Mouse (Mus musculus) ES-E14 (cell line): ENCODE measurements at regions not wholly inside any gene's neighbourhood (a gene's known extent, or its start where the extent isn't known, plus 50 kb on each side); places are given as distances from the start of the nearest gene placed in this dataset.

Experiments
- CHD2 ChIP-seq: IDR thresholded peaks from 2 replicates; pipeline ENCODE4 v1.6.1; 2014; ENCODE audit warnings: mild to moderate bottlenecking, low read depth, low read length, inconsistent platforms
- HCFC1 ChIP-seq: IDR thresholded peaks from 2 replicates; pipeline ENCODE4 v1.6.1; 2012; ENCODE audit warnings: low read length, inconsistent platforms, borderline replicate concordance; ENCODE audit not compliant: insufficient read depth
- MAFK ChIP-seq: IDR thresholded peaks from 2 replicates; pipeline ENCODE4 v1.6.1; 2014; ENCODE audit warnings: mild to moderate bottlenecking, low read depth, low read length, inconsistent platforms; ENCODE audit not compliant: insufficient read depth
- ZNF384 ChIP-seq: IDR thresholded peaks from 2 replicates; pipeline ENCODE4 v1.6.1; 2012; ENCODE audit warnings: low read depth, low read length, inconsistent platforms

DNA sequence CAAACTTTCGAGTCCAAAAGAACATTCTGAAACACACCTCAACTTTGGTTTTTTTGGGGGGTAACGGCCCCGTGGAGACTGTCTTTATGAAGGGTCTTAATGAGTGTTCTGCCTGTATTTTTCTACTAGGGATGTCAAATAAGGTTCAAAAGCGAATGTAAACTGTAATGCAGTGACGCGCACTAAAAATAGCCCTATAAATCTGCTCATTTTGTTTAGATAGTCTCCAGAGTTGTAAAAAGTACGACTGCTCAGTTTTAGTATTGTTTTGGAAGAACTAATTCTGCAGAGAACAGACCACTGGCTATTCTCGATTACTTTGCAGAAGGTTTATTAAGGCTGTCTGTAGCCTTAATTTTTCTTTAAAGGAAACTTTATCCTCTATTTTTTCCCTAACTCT is 68.6 kb upstream of the BC052040 start:
- TF ChIP-seq MAFK (no peak), ZNF384 (no peak), HCFC1 (no peak), CHD2 (no peak)
